8 mouse cellular contexts compared by ENCODE assay signal in genomic region chr6:4414166-4414565, GRCm38 (mm10).
DNase-seq lines count a peak whose midpoint lies in the region; ATAC-seq lines count a peak whose summit lies in the region.

No protein-coding gene starts in this region.

- ATAC-seq in forebrain, embryonic 14.5 days: no peak
- no peak for ATAC-seq in forebrain, embryonic 16.5 days
- peak; percentile 79; the same call in 1 of the 2 replicates for ATAC-seq in megakaryocyte-erythroid progenitor cell, adult 5-6 weeks (replicated peaks; ENCODE audit: low FRiP score, low TSS enrichment, poor library complexity, severe bottlenecking)

- H3K9ac ChIP-seq in forebrain, embryonic 14.5 days (ENCODE audit: low read length): no peak overlapping the region
- no peak overlapping the region for H3K9ac ChIP-seq in forebrain, embryonic 16.5 days (replicated peaks; ENCODE audit: low read depth, low read length)

- no peaks in the 10 kb centered on the region for H3K27me3 ChIP-seq in forebrain, embryonic 14.5 days (replicated peaks; ENCODE audit: control insufficient read depth, insufficient read depth, low read length)
- H3K27me3 ChIP-seq in forebrain, embryonic 16.5 days (replicated peaks; ENCODE audit: control insufficient read depth, insufficient read depth, low read length): no peaks in the 10 kb centered on the region

- no peak overlapping the region for H3K4me2 ChIP-seq in forebrain, embryonic 14.5 days (ENCODE audit: low read length)
- H3K4me2 ChIP-seq in forebrain, embryonic 16.5 days (ENCODE audit: low read length): no peak overlapping the region

- 39% methylated on average over 6 of the region's 6 CpGs for WGBS in forebrain, embryonic 14.5 days
- WGBS in forebrain, embryonic 16.5 days: 34% methylated on average over 6 of the region's 6 CpGs

- H3K4me3 ChIP-seq in forebrain, embryonic 14.5 days (ENCODE audit: low read depth, low read length): no peak overlapping the region
- H3K4me3 ChIP-seq in forebrain, embryonic 16.5 days (replicated peaks; ENCODE audit: low read length): no peak overlapping the region

- H3K4me1 ChIP-seq in forebrain, embryonic 14.5 days (ENCODE audit: control insufficient read depth, insufficient read depth, low read length): peaks cover 10% of the 10 kb centered on the region; the same call in 1 of the 2 replicates
- peaks cover 8% of the 10 kb centered on the region for H3K4me1 ChIP-seq in forebrain, embryonic 16.5 days (replicated peaks; ENCODE audit: control insufficient read depth, insufficient read depth, low read length)

- no peaks in the 10 kb centered on the region for H3K36me3 ChIP-seq in forebrain, embryonic 14.5 days (ENCODE audit: control insufficient read depth, insufficient read depth, low read length)
- no peaks in the 10 kb centered on the region for H3K36me3 ChIP-seq in forebrain, embryonic 16.5 days (ENCODE audit: control insufficient read depth, insufficient read depth)

- intact Hi-C loops in left cerebral cortex, postnatal 36 days (cut with DNase I): no loop called here

- H3K27ac ChIP-seq in forebrain, embryonic 14.5 days (ENCODE audit: low read depth, low read length): no peak overlapping the region
- no peak overlapping the region for H3K27ac ChIP-seq in forebrain, embryonic 16.5 days (ENCODE audit: low read length)

- DNase-seq in forebrain, embryonic 14.5 days (ENCODE audit: low spot score): peak; percentile 46
- DNase-seq in ovary, adult 18-20 months (ENCODE audit: low spot score): peak; percentile 7
- DNase-seq in ovary, postnatal 10 days (ENCODE audit: low spot score): no peak
- peak; percentile 61 to 72 for DNase-seq in cerebellum, postnatal 14 days
- peak; percentile 6 to 52 for DNase-seq in kidney, adult 8-10 months
- DNase-seq in left cerebral cortex, postnatal 36 days (ENCODE audit: low spot score in 2 of 2): no peak

- no peaks in the 10 kb centered on the region for H3K9me3 ChIP-seq in forebrain, embryonic 14.5 days (replicated peaks; ENCODE audit: control insufficient read depth, low read length)
- H3K9me3 ChIP-seq in forebrain, embryonic 16.5 days (ENCODE audit: control insufficient read depth, low read length): no peaks in the 10 kb centered on the region

Comparison
In these comparisons a context has a peak if more than half of its experiments do, and no peak if none do; other contexts are left out.
1. DNase-seq: peak in forebrain, embryonic 14.5 days (single experiment), ovary, adult 18-20 months (single experiment), cerebellum, postnatal 14 days (2 of 2) and kidney, adult 8-10 months (2 of 2); none in ovary, postnatal 10 days (single experiment) and left cerebral cortex, postnatal 36 days (0 of 2).